Mouse (Mus musculus): ENCODE data around the gene Padi1.
A peak's percentile ranks its signal among the peaks of the same experiment; 100 is the strongest.

Gene Padi1

GRCm38 (mm10) chr4:140784292-140784945 is 61.2 kb downstream of the Padi1 start:
- no peak for DNase-seq (ENCODE audit: low read depth, low spot score)

GRCm38 (mm10) chr4:140782821-140783220 is 62.8 kb downstream of the Padi1 start:
- DNase-seq (ENCODE audit: low read depth, low spot score): no peak

GRCm38 (mm10) chr4:140780507-140780906 is 65.1 kb downstream of the Padi1 start:
- no peak for DNase-seq (ENCODE audit: low read depth, low spot score)

GRCm38 (mm10) chr4:140779803-140780397 is 65.7 kb downstream of the Padi1 start:
- DNase-seq (ENCODE audit: low read depth, low spot score): no peak

- no peak for DNase-seq (ENCODE audit: low read depth, low spot score)
Measured at GRCm38 (mm10) chr4:140776623-140777022, 69.0 kb downstream of the Padi1 start.

GRCm38 (mm10) chr4:140775876-140776275 is 69.7 kb downstream of the Padi1 start:
- no peak for DNase-seq (ENCODE audit: low read depth, low spot score)

- DNase-seq (ENCODE audit: low read depth, low spot score): no peak
Measured at GRCm38 (mm10) chr4:140774893-140775292, 70.7 kb downstream of the Padi1 start.

- no peak for DNase-seq (ENCODE audit: low read depth, low spot score)
Measured at GRCm38 (mm10) chr4:140774025-140774800, 71.4 kb downstream of the Padi1 start, which contains the start of gene Padi4. Gene Padi4, minus strand, starts transcription at chr4:140774236.

- DNase-seq (ENCODE audit: low read depth, low spot score): no peak
Measured at GRCm38 (mm10) chr4:140771091-140771490, 74.5 kb downstream of the Padi1 start.

GRCm38 (mm10) chr4:140770433-140770832 is 75.1 kb downstream of the Padi1 start:
- DNase-seq (ENCODE audit: low read depth, low spot score): no peak

- DNase-seq (ENCODE audit: low read depth, low spot score): no peak
Measured at GRCm38 (mm10) chr4:140768973-140769372, 76.6 kb downstream of the Padi1 start.

GRCm38 (mm10) chr4:140765936-140766335 is 79.6 kb downstream of the Padi1 start:
- DNase-seq (ENCODE audit: low read depth, low spot score): no peak

- DNase-seq (ENCODE audit: low read depth, low spot score): peak; percentile 52
Measured at GRCm38 (mm10) chr4:140763158-140763557, 82.4 kb downstream of the Padi1 start.

Measured in retina, postnatal 7 days (tissue).